Mouse (Mus musculus): ENCODE results near the gene Acbd5.

- TF ChIP-seq CTCF (IDR thresholded peaks at IDR 0.05; ENCODE audit: low read depth) (no peak), EP300 (optimal IDR thresholded peaks at IDR 0.05) (no peak)
Observed at GRCm38 (mm10) chr2:23051890-23052289, 16.1 kb upstream of the Acbd5 start.
